Mouse (Mus musculus): ENCODE results near the gene Mlxip. TPM values are rescaled to one million over a fixed set of nuclear protein-coding genes. Genes with fewer than 3 reads are reported as not detected.

Mlxip gene
- polyA plus RNA-seq (2016; fragmentation: Nextera tagmentation; extraction: Ambion mirVana), result 21.1 and 22.1 TPM in 2 replicates

- peak within 1 kb of the TSS; percentile 94 for H3K4me3 ChIP-seq
These were observed at the start of gene Mlxip for GRCm38 (mm10) chr5:123394303-123394956. Mlxip (plus strand) TSS chr5:123394798.

GRCm38 (mm10) chr5:123344963-123345852, 49.4 kb upstream of the Mlxip start:
- WGBS, result 0% methylated on average over 84 of the region's 87 CpGs
- Histone ChIP-seq H3K36me3 (peaks cover 28% of the 10 kb centered on the region), H3K27me3 (ENCODE audit: low read depth, poor library complexity, severe bottlenecking) (no peaks in the 10 kb centered on the region), H3K9me3 (replicated peaks) (no peaks in the 10 kb centered on the region), H3K27ac (peak overlapping the region; percentile 98), H3K4me1 (peaks cover 29% of the 10 kb centered on the region), H3K4me3 (peak overlapping the region; percentile 92)
- DNase-seq (ENCODE audit: low spot score), result peak; percentile 80

More at GRCm38 (mm10) chr5:123394303-123394956, at the start of gene Mlxip:
- Histone ChIP-seq H3K36me3 (0 out of 2 replicates have a peak, but pooled peaks cover 4% of the 10 kb centered on the region), H3K27me3 (ENCODE audit: low read depth, poor library complexity, severe bottlenecking) (no peaks in the 10 kb centered on the region), H3K4me1 (peaks cover 62% of the 10 kb centered on the region), H3K9me3 (replicated peaks) (no peaks in the 10 kb centered on the region), H3K27ac (peak within 1 kb of the TSS; percentile 96)
- under 1% methylated on average over 49 of the region's 50 CpGs for WGBS
- peak; percentile 94 for DNase-seq (ENCODE audit: low spot score)

- DNase-seq (ENCODE audit: low spot score), result peak; percentile 69
- H3K27me3 ChIP-seq (ENCODE audit: low read depth, poor library complexity, severe bottlenecking), result no peaks in the 10 kb centered on the region
- peaks cover 32% of the 10 kb centered on the region for H3K4me1 ChIP-seq
- WGBS, result 4% methylated on average over 22 of the region's 22 CpGs
- H3K36me3 ChIP-seq, result peaks cover 37% of the 10 kb centered on the region
- peak overlapping the region; percentile 92 for H3K4me3 ChIP-seq
- H3K9me3 ChIP-seq (replicated peaks), result no peaks in the 10 kb centered on the region
- H3K27ac ChIP-seq, result peak overlapping the region; percentile 98
These were observed 48.5 kb upstream of the Mlxip start for GRCm38 (mm10) chr5:123345853-123346654.

- no peak for DNase-seq (ENCODE audit: low spot score)
- H3K27me3 ChIP-seq (ENCODE audit: low read depth, poor library complexity, severe bottlenecking), result no peaks in the 10 kb centered on the region
- H3K36me3 ChIP-seq, result peaks cover 43% of the 10 kb centered on the region
- H3K27ac ChIP-seq, result peak overlapping the region; percentile 98
- 76% methylated on average over 7 of the region's 7 CpGs for WGBS
- H3K9me3 ChIP-seq (replicated peaks), result no peaks in the 10 kb centered on the region
- peaks cover 32% of the 10 kb centered on the region for H3K4me1 ChIP-seq
- peak overlapping the region; percentile 92 for H3K4me3 ChIP-seq
These were observed 47.8 kb upstream of the Mlxip start for GRCm38 (mm10) chr5:123346701-123347270.

- peaks cover 55% of the 10 kb centered on the region for H3K36me3 ChIP-seq
- no peak overlapping the region for H3K4me3 ChIP-seq
- no peaks in the 10 kb centered on the region for H3K9me3 ChIP-seq (replicated peaks)
- H3K27ac ChIP-seq, result no peak overlapping the region
- H3K27me3 ChIP-seq (ENCODE audit: low read depth, poor library complexity, severe bottlenecking), result no peaks in the 10 kb centered on the region
- no peak for DNase-seq (ENCODE audit: low spot score)
- 91% methylated on average over 2 of the region's 2 CpGs for WGBS
- peaks cover 32% of the 10 kb centered on the region for H3K4me1 ChIP-seq
These were observed 46.6 kb upstream of the Mlxip start for GRCm38 (mm10) chr5:123347985-123348384.

GRCm38 (mm10) chr5:123350386-123350785, 44.2 kb upstream of the Mlxip start:
- Histone ChIP-seq H3K27me3 (ENCODE audit: low read depth, poor library complexity, severe bottlenecking) (no peaks in the 10 kb centered on the region), H3K4me1 (peaks cover 23% of the 10 kb centered on the region), H3K9me3 (replicated peaks) (no peaks in the 10 kb centered on the region), H3K36me3 (peaks cover 77% of the 10 kb centered on the region), H3K4me3 (no peak overlapping the region), H3K27ac (no peak overlapping the region)
- 69% methylated on average over 10 of the region's 10 CpGs for WGBS
- no peak for DNase-seq (ENCODE audit: low spot score)

GRCm38 (mm10) chr5:123355918-123356317, 38.7 kb upstream of the Mlxip start:
- H3K4me1 ChIP-seq, result no peaks in the 10 kb centered on the region
- no peak overlapping the region for H3K4me3 ChIP-seq
- no peaks in the 10 kb centered on the region for H3K9me3 ChIP-seq (replicated peaks)
- DNase-seq (ENCODE audit: low spot score), result no peak
- H3K27ac ChIP-seq, result no peak overlapping the region
- peaks cover 97% of the 10 kb centered on the region for H3K36me3 ChIP-seq
- no peaks in the 10 kb centered on the region for H3K27me3 ChIP-seq (ENCODE audit: low read depth, poor library complexity, severe bottlenecking)
- 86% methylated on average over 11 of the region's 11 CpGs for WGBS

- WGBS, result 92% methylated on average over 4 of the region's 4 CpGs
- Histone ChIP-seq H3K4me3 (no peak overlapping the region), H3K36me3 (peaks cover 97% of the 10 kb centered on the region)
These were observed 37.3 kb upstream of the Mlxip start for GRCm38 (mm10) chr5:123357253-123357652.

GRCm38 (mm10) chr5:123359431-123359830, 35.2 kb upstream of the Mlxip start:
- Histone ChIP-seq H3K4me3 (no peak overlapping the region), H3K27me3 (ENCODE audit: low read depth, poor library complexity, severe bottlenecking) (no peaks in the 10 kb centered on the region), H3K27ac (no peak overlapping the region), H3K4me1 (no peaks in the 10 kb centered on the region), H3K9me3 (replicated peaks) (no peaks in the 10 kb centered on the region), H3K36me3 (peaks cover 100% of the 10 kb centered on the region)
- 92% methylated on average over 6 of the region's 6 CpGs for WGBS
- no peak for DNase-seq (ENCODE audit: low spot score)

More at GRCm38 (mm10) chr5:123357253-123357652, 37.3 kb upstream of the Mlxip start:
- H3K27me3 ChIP-seq (ENCODE audit: low read depth, poor library complexity, severe bottlenecking), result no peaks in the 10 kb centered on the region
- H3K4me1 ChIP-seq, result no peaks in the 10 kb centered on the region
- H3K9me3 ChIP-seq (replicated peaks), result no peaks in the 10 kb centered on the region
- no peak overlapping the region for H3K27ac ChIP-seq
- DNase-seq (ENCODE audit: low spot score), result no peak

GRCm38 (mm10) chr5:123362911-123363310, 31.7 kb upstream of the Mlxip start:
- H3K27me3 ChIP-seq (ENCODE audit: low read depth, poor library complexity, severe bottlenecking), result no peaks in the 10 kb centered on the region
- 91% methylated on average over 4 of the region's 4 CpGs for WGBS

GRCm38 (mm10) chr5:123364302-123364971, 30.2 kb upstream of the Mlxip start:
- H3K36me3 ChIP-seq, result peaks cover 99% of the 10 kb centered on the region

More at GRCm38 (mm10) chr5:123362911-123363310, 31.7 kb upstream of the Mlxip start:
- no peak overlapping the region for H3K4me3 ChIP-seq
- DNase-seq (ENCODE audit: low spot score), result no peak
- no peaks in the 10 kb centered on the region for H3K4me1 ChIP-seq
- no peak overlapping the region for H3K27ac ChIP-seq
- no peaks in the 10 kb centered on the region for H3K9me3 ChIP-seq (replicated peaks)
- peaks cover 99% of the 10 kb centered on the region for H3K36me3 ChIP-seq

More at GRCm38 (mm10) chr5:123364302-123364971, 30.2 kb upstream of the Mlxip start:
- Histone ChIP-seq H3K27me3 (ENCODE audit: low read depth, poor library complexity, severe bottlenecking) (no peaks in the 10 kb centered on the region), H3K9me3 (replicated peaks) (no peaks in the 10 kb centered on the region), H3K4me1 (no peaks in the 10 kb centered on the region), H3K4me3 (no peak overlapping the region), H3K27ac (no peak overlapping the region)
- no peak for DNase-seq (ENCODE audit: low spot score)
- WGBS, result 89% methylated on average over 11 of the region's 11 CpGs
